Mouse (Mus musculus) ES-Bruce4 (cell line): ENCODE results near the gene Pax9.

Experiments used
- CTCF ChIP-seq: IDR thresholded peaks from one replicate; pipeline ENCODE4 v1.8.1; 2011; ENCODE audit warnings: low read depth, low read length
- EP300 ChIP-seq: IDR thresholded peaks from 2 replicates; pipeline ENCODE4 v1.6.1; 2011; ENCODE audit warnings: low read depth, low read length; ENCODE audit not compliant: insufficient read depth
- POLR2A ChIP-seq: IDR thresholded peaks from one replicate; pipeline ENCODE4 v1.8.1; 2011; ENCODE audit warnings: low read length; ENCODE audit not compliant: insufficient read depth

DNA sequence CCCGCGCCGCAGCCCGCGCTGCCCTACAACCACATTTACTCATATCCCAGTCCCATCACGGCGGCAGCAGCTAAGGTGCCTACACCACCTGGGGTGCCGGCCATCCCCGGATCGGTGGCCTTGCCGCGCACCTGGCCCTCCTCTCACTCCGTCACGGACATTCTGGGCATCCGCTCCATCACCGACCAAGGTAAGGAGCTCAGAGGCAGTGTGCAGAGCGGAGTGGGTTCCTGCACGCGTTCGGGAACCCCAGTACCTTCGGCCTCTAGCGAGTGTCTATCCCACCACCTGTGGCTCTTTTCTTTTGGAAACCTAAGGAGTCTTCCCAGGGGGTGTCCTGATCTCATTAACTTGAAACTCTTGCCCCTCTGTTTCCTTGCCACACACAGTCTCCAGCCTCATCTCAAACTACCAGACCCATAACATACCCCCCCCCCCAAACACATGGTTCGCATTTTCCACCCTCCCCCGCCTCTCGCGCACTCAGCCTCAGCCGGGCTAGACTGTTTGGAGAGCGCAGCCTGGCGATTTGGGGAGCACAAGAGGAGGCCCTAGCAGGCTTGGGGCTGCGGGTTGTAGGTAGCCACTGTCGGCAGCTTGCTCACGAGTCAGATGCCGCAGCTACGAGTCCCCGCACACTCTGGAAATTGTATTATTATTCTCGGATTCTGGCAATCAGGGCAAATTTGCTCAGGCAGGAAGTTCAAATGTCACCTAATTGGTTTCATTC lies 5.6 kb downstream of the Pax9 start:
- no peak for TF ChIP-seq EP300
- TF ChIP-seq CTCF, result no peak
- no peak for TF ChIP-seq POLR2A
